Comparison of ENCODE assay signal across 8 mouse cellular contexts in genomic region chr3:135731292-135732047, GRCm38 (mm10). TPM values are rescaled to one million over a fixed set of nuclear protein-coding genes. Genes with fewer than 3 reads are reported as not detected.
DNase-seq lines count a peak whose midpoint lies in the region; ATAC-seq and TF ChIP-seq lines count a peak whose summit lies in the region.

No protein-coding gene starts in this region.

- no peaks in the 10 kb centered on the region for H3K9me3 ChIP-seq in embryonic facial prominence, embryonic 12.5 days
- H3K9me3 ChIP-seq in limb, embryonic 10.5 days (replicated peaks): no peaks in the 10 kb centered on the region
- H3K9me3 ChIP-seq in midbrain, embryonic 14.5 days (ENCODE audit: control insufficient read depth, low read length): no peaks in the 10 kb centered on the region

- H3K36me3 ChIP-seq in embryonic facial prominence, embryonic 12.5 days: no peaks in the 10 kb centered on the region
- H3K36me3 ChIP-seq in limb, embryonic 10.5 days: no peaks in the 10 kb centered on the region
- H3K36me3 ChIP-seq in midbrain, embryonic 14.5 days (ENCODE audit: control insufficient read depth, insufficient read depth, low read length): no peaks in the 10 kb centered on the region
- no peaks in the 10 kb centered on the region for H3K36me3 ChIP-seq in spleen, adult 2 months (ENCODE audit: control insufficient read depth, insufficient read depth, low read length)

- peak; percentile 52 for DNase-seq in 3134 (ENCODE audit: extremely low read depth, insufficient read length, low spot score)
- DNase-seq in adrenal gland, postnatal 14 days: peak; percentile 91
- DNase-seq in heart, adult 18-20 months: peak; percentile 93 to 97
- peak; percentile 89 for DNase-seq in kidney, adult 18-20 months
- peak; percentile 86 for DNase-seq in limb, embryonic 10.5 days (ENCODE audit: low spot score)
- peak; percentile 99 for DNase-seq in midbrain, embryonic 14.5 days
- peak; percentile 90 to 92 for DNase-seq in spleen, adult 2 months (ENCODE audit: low read depth in 1 of 2, low spot score in 2 of 2)

- 30% methylated on average over 17 of the region's 17 CpGs for WGBS in embryonic facial prominence, embryonic 12.5 days
- 38% methylated on average over 17 of the region's 17 CpGs for WGBS in limb, embryonic 10.5 days
- 41% methylated on average over 17 of the region's 17 CpGs for WGBS in midbrain, embryonic 14.5 days
- 32% methylated on average over 17 of the region's 17 CpGs for WGBS in spleen, adult 2 months

- no peak overlapping the region for H3K4me2 ChIP-seq in embryonic facial prominence, embryonic 12.5 days (replicated peaks)
- peak overlapping the region; percentile 27; the same call in 1 of the 2 replicates for H3K4me2 ChIP-seq in midbrain, embryonic 14.5 days (ENCODE audit: low read length)

- no peak overlapping the region for H3K27ac ChIP-seq in embryonic facial prominence, embryonic 12.5 days
- no peak overlapping the region for H3K27ac ChIP-seq in limb, embryonic 10.5 days
- H3K27ac ChIP-seq in midbrain, embryonic 14.5 days (replicated peaks; ENCODE audit: low read depth, low read length): no peak overlapping the region
- H3K27ac ChIP-seq in spleen, adult 2 months (ENCODE audit: insufficient read depth, low read length): no peak overlapping the region

- H3K27me3 ChIP-seq in embryonic facial prominence, embryonic 12.5 days: no peaks in the 10 kb centered on the region
- H3K27me3 ChIP-seq in limb, embryonic 10.5 days (ENCODE audit: low read depth, poor library complexity, severe bottlenecking): no peaks in the 10 kb centered on the region
- H3K27me3 ChIP-seq in midbrain, embryonic 14.5 days (ENCODE audit: control insufficient read depth, insufficient read depth, low read length): no peaks in the 10 kb centered on the region
- H3K27me3 ChIP-seq in spleen, adult 2 months (ENCODE audit: control insufficient read depth, insufficient read depth, low read length): no peaks in the 10 kb centered on the region

- H3K4me1 ChIP-seq in embryonic facial prominence, embryonic 12.5 days: no peaks in the 10 kb centered on the region
- peaks cover 5% of the 10 kb centered on the region for H3K4me1 ChIP-seq in limb, embryonic 10.5 days
- H3K4me1 ChIP-seq in midbrain, embryonic 14.5 days (ENCODE audit: control insufficient read depth, insufficient read depth, low read length): no peaks in the 10 kb centered on the region
- no peaks in the 10 kb centered on the region for H3K4me1 ChIP-seq in spleen, adult 2 months (ENCODE audit: control insufficient read depth, insufficient read depth, insufficient read length)

- ATAC-seq in embryonic facial prominence, embryonic 12.5 days (ENCODE audit: insufficient number of reproducible peaks, insufficient read depth, low FRiP score, low TSS enrichment): peak; percentile 74; the same call in 1 of the 2 replicates
- ATAC-seq in midbrain, embryonic 14.5 days (ENCODE audit: low FRiP score, low TSS enrichment): peak; percentile 80

- no peak overlapping the region for H3K9ac ChIP-seq in embryonic facial prominence, embryonic 12.5 days
- no peak overlapping the region for H3K9ac ChIP-seq in midbrain, embryonic 14.5 days (replicated peaks; ENCODE audit: low read length)

- TF ChIP-seq CTCF in spleen, adult 2 months (IDR thresholded peaks at IDR 0.05; ENCODE audit: extremely low read depth, insufficient read depth, insufficient read length, insufficient replicate concordance): peak; percentile 55; the same call in 1 of the 2 replicates

- no peak overlapping the region for H3K4me3 ChIP-seq in embryonic facial prominence, embryonic 12.5 days
- no peak overlapping the region for H3K4me3 ChIP-seq in limb, embryonic 10.5 days
- H3K4me3 ChIP-seq in midbrain, embryonic 14.5 days (replicated peaks; ENCODE audit: low read depth, low read length): no peak overlapping the region
- H3K4me3 ChIP-seq in spleen, adult 2 months (ENCODE audit: extremely low read depth, insufficient read depth, insufficient read length): no peak overlapping the region

- TF ChIP-seq POLR2A in spleen, adult 2 months (IDR thresholded peaks at IDR 0.05; ENCODE audit: low read depth, low read length): no peak

RNA-seq across cellular contexts. Expression of gene Nfkb1, which starts 40.1 kb away (rescaled TPM):
- total RNA-seq in adrenal gland, postnatal 14 days (2021): 55.2 and 62.9 TPM in 2 replicates
- 18.4 and 20.5 TPM in 2 replicates for polyA plus RNA-seq in embryonic facial prominence, embryonic 12.5 days (2016; fragmentation: Nextera tagmentation; extraction: Ambion mirVana)
- total RNA-seq in heart, adult 18-20 months (2021): 10 to 100 TPM; 30.7 to 33.0 TPM
- polyA plus RNA-seq in limb, embryonic 10.5 days (2016; fragmentation: Nextera tagmentation; extraction: Ambion mirVana): 10.7 and 12.0 TPM in 2 replicates
- 7.6 and 8.7 TPM in 2 replicates for polyA plus RNA-seq in midbrain, embryonic 14.5 days (2014; fragmentation: Nextera tagmentation; extraction: Ambion mirVana)
- polyA plus RNA-seq in spleen, adult 2 months (2012; rRNA removed): 188 and 220 TPM in 2 replicates
